Mouse (Mus musculus): Measurements from ENCODE around the gene Maml1. TPM values are rescaled to one million over a fixed set of nuclear protein-coding genes. Genes with fewer than 3 reads are reported as not detected.
A peak's percentile ranks its signal among the peaks of the same experiment; 100 is the strongest.

Maml1 gene
- polyA plus RNA-seq, 1 experiment from 2014 or later = 4.1 TPM

DNA sequence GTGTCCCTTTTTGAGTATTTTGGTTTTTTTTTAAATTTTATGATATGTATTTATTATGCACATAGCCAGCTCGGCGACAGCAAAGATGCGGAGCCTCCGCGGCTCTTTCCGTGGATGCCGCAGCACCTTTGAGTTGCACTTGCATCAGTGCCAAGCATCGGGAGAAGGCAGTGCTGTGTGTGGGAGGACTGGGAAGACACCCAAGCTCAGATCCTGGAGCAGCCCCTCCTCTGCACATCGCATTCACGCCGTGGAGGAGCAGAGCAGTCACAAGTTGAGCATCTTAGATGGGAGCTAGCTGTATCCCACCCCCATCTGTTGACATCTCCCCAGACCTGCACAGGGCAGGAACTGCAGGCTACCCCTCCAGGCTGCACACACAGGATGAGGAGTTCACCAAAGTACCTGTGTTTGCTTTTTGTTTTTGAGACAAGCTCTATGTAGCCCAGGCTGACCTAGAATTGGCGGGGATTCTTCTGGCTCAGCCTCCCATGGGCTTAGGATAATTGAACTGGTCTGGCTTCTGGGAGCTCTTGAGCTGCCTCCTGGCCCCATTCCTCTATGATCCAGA lies 38.0 kb downstream of the Maml1 start:
- no peak overlapping the region for H3K27ac ChIP-seq (ENCODE audit: low read length)
- H3K9me3 ChIP-seq (replicated peaks; ENCODE audit: control insufficient read depth, low read length) = no peaks in the 10 kb centered on the region
- no peak overlapping the region for H3K4me2 ChIP-seq (ENCODE audit: low read depth, low read length)
- H3K9ac ChIP-seq (ENCODE audit: low read length) = no peak overlapping the region
- no peak overlapping the region for H3K4me3 ChIP-seq (replicated peaks; ENCODE audit: low read length)
- H3K4me1 ChIP-seq (ENCODE audit: control insufficient read depth, insufficient read depth, low read length) = peaks cover 9% of the 10 kb centered on the region
- peaks cover 11% of the 10 kb centered on the region; the same call in 1 of the 2 replicates for H3K36me3 ChIP-seq (ENCODE audit: control insufficient read depth, insufficient read depth, low read length)
- ATAC-seq (ENCODE audit: insufficient read depth, low FRiP score) = no peak
- WGBS = 74% methylated on average over 12 of the region's 12 CpGs
- no peaks in the 10 kb centered on the region for H3K27me3 ChIP-seq (ENCODE audit: control insufficient read depth, insufficient read depth, low read length)

DNA sequence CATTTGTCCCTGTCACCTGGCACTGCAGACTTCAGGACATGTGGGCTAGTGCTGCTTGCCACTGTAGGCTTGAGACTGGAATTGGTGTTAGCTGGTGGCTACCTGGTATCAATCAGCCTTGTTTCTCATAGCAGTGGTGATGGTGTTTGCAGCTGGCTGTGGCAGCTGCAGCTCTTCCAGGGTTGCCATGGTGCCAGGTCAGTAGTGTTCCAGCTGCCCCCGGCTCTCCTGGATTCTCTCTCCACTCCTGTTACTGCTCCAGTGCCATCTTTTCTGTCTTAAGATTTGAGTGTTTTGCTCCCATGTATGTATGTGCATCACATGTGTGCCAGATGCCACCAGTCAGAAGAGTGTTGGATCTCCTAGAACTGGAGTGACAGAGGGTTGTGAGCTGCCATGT lies 38.7 kb downstream of the Maml1 start:
- no peaks in the 10 kb centered on the region for H3K9me3 ChIP-seq (replicated peaks; ENCODE audit: control insufficient read depth, low read length)
- ATAC-seq (ENCODE audit: insufficient read depth, low FRiP score) = no peak
- H3K27me3 ChIP-seq (ENCODE audit: control insufficient read depth, insufficient read depth, low read length) = no peaks in the 10 kb centered on the region
- no peak overlapping the region for H3K4me2 ChIP-seq (ENCODE audit: low read depth, low read length)
- H3K4me1 ChIP-seq (ENCODE audit: control insufficient read depth, insufficient read depth, low read length) = peaks cover 9% of the 10 kb centered on the region
- no peak overlapping the region for H3K27ac ChIP-seq (ENCODE audit: low read length)
- H3K4me3 ChIP-seq (replicated peaks; ENCODE audit: low read length) = no peak overlapping the region
- 64% methylated on average over 1 of the region's 1 CpGs for WGBS
- peaks cover 7% of the 10 kb centered on the region; the same call in 1 of the 2 replicates for H3K36me3 ChIP-seq (ENCODE audit: control insufficient read depth, insufficient read depth, low read length)
- H3K9ac ChIP-seq (ENCODE audit: low read length) = no peak overlapping the region

DNA sequence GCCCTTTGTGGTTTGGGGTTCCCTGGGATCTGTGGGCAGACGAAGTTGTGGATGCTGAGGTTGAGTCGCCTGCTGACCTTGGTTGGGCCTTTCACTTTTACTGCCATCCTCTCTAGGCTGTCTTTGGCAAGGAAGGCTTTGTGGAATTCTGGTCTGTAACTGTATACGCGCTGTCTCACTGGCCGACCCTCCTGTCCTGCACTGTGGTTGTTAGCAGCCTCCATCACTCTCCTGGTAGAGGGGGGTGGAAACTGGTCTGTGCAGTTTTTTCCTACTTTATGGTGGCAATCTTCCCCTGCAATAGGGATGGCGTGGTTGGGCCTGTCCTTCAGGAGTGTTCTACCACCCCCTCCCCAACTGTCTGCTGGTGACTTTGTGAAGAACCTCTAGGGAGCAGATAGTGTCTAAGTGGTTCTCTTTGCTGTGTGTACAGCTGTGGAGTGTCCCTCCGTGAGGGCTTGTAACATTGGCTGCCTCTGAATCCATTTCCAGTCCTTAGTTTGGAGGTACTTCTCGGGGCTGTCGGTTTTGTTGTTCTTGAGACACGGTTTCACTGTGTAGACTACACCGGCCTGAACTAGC lies 39.3 kb downstream of the Maml1 start:
- 57% methylated on average over 11 of the region's 11 CpGs for WGBS
- peaks cover 9% of the 10 kb centered on the region for H3K4me1 ChIP-seq (ENCODE audit: control insufficient read depth, insufficient read depth, low read length)
- peaks cover under 1% of the 10 kb centered on the region; the same call in 1 of the 2 replicates for H3K36me3 ChIP-seq (ENCODE audit: control insufficient read depth, insufficient read depth, low read length)
- H3K4me3 ChIP-seq (replicated peaks; ENCODE audit: low read length) = no peak overlapping the region
- no peaks in the 10 kb centered on the region for H3K9me3 ChIP-seq (replicated peaks; ENCODE audit: control insufficient read depth, low read length)
- no peaks in the 10 kb centered on the region for H3K27me3 ChIP-seq (ENCODE audit: control insufficient read depth, insufficient read depth, low read length)
- H3K27ac ChIP-seq (ENCODE audit: low read length) = no peak overlapping the region
- H3K9ac ChIP-seq (ENCODE audit: low read length) = peak overlapping the region; percentile 39; the same call in 1 of the 2 replicates
- H3K4me2 ChIP-seq (ENCODE audit: low read depth, low read length) = no peak overlapping the region
- no peak for ATAC-seq (ENCODE audit: insufficient read depth, low FRiP score)

DNA sequence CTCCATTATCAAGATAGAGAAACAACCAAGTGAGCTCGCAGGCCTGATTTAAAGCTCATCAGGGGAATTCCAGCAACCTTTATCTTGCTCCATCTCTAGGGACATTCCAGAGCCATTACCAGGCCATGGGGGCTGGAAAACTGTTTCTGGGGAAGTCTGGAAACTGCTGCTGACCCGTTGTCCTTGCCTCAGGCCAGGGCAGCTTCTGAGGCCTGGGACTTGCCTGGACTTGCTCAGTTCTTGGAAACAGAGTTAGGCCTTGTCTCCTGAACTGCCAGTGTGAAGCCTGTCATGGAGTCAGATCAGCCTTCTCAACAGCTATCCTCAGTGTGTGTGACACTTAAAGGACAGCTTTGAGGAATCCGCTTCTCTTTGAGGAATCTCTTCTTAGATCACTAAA lies 39.9 kb downstream of the Maml1 start:
- Histone ChIP-seq H3K4me3 (replicated peaks; ENCODE audit: low read length) (no peak overlapping the region), H3K9me3 (replicated peaks; ENCODE audit: control insufficient read depth, low read length) (no peaks in the 10 kb centered on the region), H3K4me2 (ENCODE audit: low read depth, low read length) (no peak overlapping the region), H3K4me1 (ENCODE audit: control insufficient read depth, insufficient read depth, low read length) (peaks cover 9% of the 10 kb centered on the region), H3K36me3 (ENCODE audit: control insufficient read depth, insufficient read depth, low read length) (no peaks in the 10 kb centered on the region; the same call in 1 of the 2 replicates), H3K27me3 (ENCODE audit: control insufficient read depth, insufficient read depth, low read length) (no peaks in the 10 kb centered on the region), H3K9ac (ENCODE audit: low read length) (peak overlapping the region; percentile 39; the same call in 1 of the 2 replicates), H3K27ac (ENCODE audit: low read length) (no peak overlapping the region)
- 47% methylated on average over 3 of the region's 3 CpGs for WGBS
- no peak for ATAC-seq (ENCODE audit: insufficient read depth, low FRiP score)

DNA sequence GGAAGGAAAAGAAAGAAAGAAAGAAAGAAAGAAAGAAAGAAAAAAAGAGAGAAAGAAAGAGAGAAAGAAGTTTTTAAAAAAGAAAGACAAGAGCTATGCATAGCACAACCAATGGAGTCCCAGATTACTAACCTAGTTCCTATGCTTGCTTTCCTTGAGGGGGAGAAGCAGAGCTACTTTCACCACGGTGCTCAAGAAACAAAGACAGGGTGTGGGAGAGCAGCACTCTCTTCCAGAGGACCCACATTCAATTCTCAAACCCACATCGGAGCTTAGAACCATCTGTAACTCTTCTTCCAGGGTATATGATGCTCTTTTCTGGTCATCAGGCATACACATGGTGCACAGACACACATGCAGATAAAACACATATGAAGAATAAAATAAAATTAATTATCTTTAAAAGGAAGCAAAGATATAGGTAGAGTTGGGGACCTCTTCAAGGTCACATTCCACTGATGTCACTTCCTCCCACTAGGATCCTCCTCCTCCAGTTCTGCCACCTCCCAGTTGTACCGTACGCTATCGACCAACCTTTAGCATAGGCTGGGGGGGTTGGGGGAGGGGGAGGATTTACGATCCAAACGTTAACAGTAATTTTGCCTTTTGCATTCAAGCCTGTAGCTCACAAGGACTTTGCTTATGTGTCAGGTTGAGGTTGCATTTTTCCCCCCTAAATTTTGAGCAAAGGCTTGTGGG lies 43.5 kb downstream of the Maml1 start:
- H3K36me3 ChIP-seq (ENCODE audit: control insufficient read depth, insufficient read depth, low read length) = no peaks in the 10 kb centered on the region
- no peak for ATAC-seq (ENCODE audit: insufficient read depth, low FRiP score)
- WGBS = 69% methylated on average over 7 of the region's 7 CpGs

DNA sequence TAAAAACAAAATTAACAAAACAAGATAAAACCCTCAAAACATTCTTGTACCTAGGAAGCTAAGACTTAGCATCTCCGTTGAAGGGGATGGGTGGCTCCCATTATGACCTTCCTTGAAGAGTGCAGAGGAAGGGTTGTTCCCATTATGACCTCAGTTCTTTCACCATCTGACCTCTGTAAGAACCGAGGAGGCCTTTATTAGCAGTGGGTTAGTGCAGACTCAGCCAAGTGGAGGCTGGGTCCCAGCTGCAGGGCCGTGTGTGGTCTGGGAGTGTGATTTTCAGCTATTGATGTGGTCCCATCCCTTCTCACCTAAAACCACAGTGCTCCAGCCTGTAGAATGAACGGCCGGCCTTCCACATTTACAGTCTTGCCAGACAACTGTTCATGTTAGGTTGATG lies 46.8 kb downstream of the Maml1 start:
- no peak for ATAC-seq (ENCODE audit: insufficient read depth, low FRiP score)
- 76% methylated on average over 5 of the region's 5 CpGs for WGBS
- Histone ChIP-seq H3K9ac (ENCODE audit: low read length) (no peak overlapping the region), H3K27ac (ENCODE audit: low read length) (no peak overlapping the region), H3K4me3 (replicated peaks; ENCODE audit: low read length) (no peak overlapping the region), H3K9me3 (replicated peaks; ENCODE audit: control insufficient read depth, low read length) (no peaks in the 10 kb centered on the region), H3K4me1 (ENCODE audit: control insufficient read depth, insufficient read depth, low read length) (no peaks in the 10 kb centered on the region), H3K36me3 (ENCODE audit: control insufficient read depth, insufficient read depth, low read length) (no peaks in the 10 kb centered on the region), H3K4me2 (ENCODE audit: low read depth, low read length) (no peak overlapping the region), H3K27me3 (ENCODE audit: control insufficient read depth, insufficient read depth, low read length) (no peaks in the 10 kb centered on the region)

More for the DNA sequence above, 43.5 kb downstream of the Maml1 start:
- Histone ChIP-seq H3K9ac (ENCODE audit: low read length) (no peak overlapping the region), H3K27me3 (ENCODE audit: control insufficient read depth, insufficient read depth, low read length) (no peaks in the 10 kb centered on the region), H3K27ac (ENCODE audit: low read length) (no peak overlapping the region), H3K9me3 (replicated peaks; ENCODE audit: control insufficient read depth, low read length) (no peaks in the 10 kb centered on the region), H3K4me1 (ENCODE audit: control insufficient read depth, insufficient read depth, low read length) (peaks cover 9% of the 10 kb centered on the region), H3K4me3 (replicated peaks; ENCODE audit: low read length) (no peak overlapping the region), H3K4me2 (ENCODE audit: low read depth, low read length) (no peak overlapping the region)

DNA sequence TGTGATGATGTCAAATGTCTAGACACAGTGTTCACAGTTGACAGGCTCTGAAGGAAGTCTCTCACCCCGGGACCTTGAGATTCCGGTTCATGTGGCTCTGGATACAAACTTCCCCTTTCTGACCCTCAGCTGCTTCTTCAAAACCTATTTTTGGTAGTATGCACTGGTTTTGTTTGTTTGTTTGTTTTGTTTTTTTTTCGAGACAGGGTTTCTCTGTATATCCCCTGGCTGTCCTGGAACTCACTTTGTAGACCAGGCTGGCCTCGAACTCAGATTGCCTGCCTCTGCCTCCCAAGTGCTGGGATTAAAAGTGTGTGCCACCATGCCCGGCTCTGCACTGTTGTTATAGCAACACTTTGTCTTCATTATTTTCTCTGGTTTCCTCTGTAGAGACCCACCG lies 48.2 kb downstream of the Maml1 start:
- Histone ChIP-seq H3K4me3 (replicated peaks; ENCODE audit: low read length) (no peak overlapping the region), H3K9me3 (replicated peaks; ENCODE audit: control insufficient read depth, low read length) (no peaks in the 10 kb centered on the region), H3K36me3 (ENCODE audit: control insufficient read depth, insufficient read depth, low read length) (no peaks in the 10 kb centered on the region), H3K4me1 (ENCODE audit: control insufficient read depth, insufficient read depth, low read length) (no peaks in the 10 kb centered on the region), H3K4me2 (ENCODE audit: low read depth, low read length) (no peak overlapping the region), H3K27me3 (ENCODE audit: control insufficient read depth, insufficient read depth, low read length) (no peaks in the 10 kb centered on the region), H3K9ac (ENCODE audit: low read length) (no peak overlapping the region), H3K27ac (ENCODE audit: low read length) (no peak overlapping the region)
- no peak for ATAC-seq (ENCODE audit: insufficient read depth, low FRiP score)
- WGBS = 72% methylated on average over 6 of the region's 6 CpGs

DNA sequence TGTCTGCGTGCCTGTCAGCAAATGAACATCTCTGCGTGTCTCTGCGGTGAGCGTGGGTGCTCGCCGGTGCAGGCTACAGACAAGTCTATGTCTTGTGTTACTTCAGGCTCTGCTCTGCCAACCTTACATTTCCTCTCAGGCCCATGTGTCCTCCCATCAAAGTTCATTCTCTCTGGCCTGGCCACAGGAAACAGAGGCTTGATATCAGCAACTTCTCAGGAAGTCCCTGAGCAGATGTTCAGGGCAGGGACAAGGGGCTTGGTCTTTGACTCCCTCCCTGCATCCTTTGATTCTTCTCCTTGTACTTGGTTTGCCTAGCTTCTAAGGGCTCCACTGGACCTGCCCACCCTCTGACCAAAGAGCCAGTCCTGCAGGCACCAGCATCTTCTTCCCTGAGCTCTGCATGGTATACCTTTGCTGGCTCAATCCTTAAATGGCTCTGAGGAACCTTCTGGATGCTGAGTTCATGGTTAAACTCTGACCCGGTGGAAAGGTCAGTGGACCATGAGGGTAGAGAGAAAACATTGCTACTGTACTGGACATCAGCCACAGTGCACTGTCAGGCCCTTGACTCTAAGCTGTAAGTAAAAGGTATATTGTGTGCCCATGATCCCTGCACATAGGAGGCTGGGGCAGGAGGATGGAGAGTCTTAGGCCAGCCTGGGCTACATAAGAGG lies 51.7 kb downstream of the Maml1 start:
- H3K4me2 ChIP-seq (ENCODE audit: low read depth, low read length) = no peak overlapping the region
- ATAC-seq (ENCODE audit: insufficient read depth, low FRiP score) = no peak
- no peaks in the 10 kb centered on the region for H3K9me3 ChIP-seq (replicated peaks; ENCODE audit: control insufficient read depth, low read length)
- 86% methylated on average over 7 of the region's 7 CpGs for WGBS
- H3K4me3 ChIP-seq (replicated peaks; ENCODE audit: low read length) = no peak overlapping the region
- no peaks in the 10 kb centered on the region for H3K36me3 ChIP-seq (ENCODE audit: control insufficient read depth, insufficient read depth, low read length)
- H3K27ac ChIP-seq (ENCODE audit: low read length) = no peak overlapping the region
- H3K9ac ChIP-seq (ENCODE audit: low read length) = no peak overlapping the region
- H3K27me3 ChIP-seq (ENCODE audit: control insufficient read depth, insufficient read depth, low read length) = peaks cover 11% of the 10 kb centered on the region; the same call in 1 of the 2 replicates
- peaks cover 14% of the 10 kb centered on the region; the same call in 1 of the 2 replicates for H3K4me1 ChIP-seq (ENCODE audit: control insufficient read depth, insufficient read depth, low read length)
